Mouse (Mus musculus) hindbrain, postnatal 0 days (tissue): ENCODE results near the gene Wdfy3. TPM values are rescaled to one million over a fixed set of nuclear protein-coding genes. Genes with fewer than 3 reads are reported as not detected.
"Not testable (repeated sequence)": the region's sequence is repeated elsewhere in the genome, so short reads cannot be mapped to it uniquely, and the experiment has no call there.

ENCODE experiments used
- ATAC-seq: fragments of 200-750 bp; cut with Nextera tagmentation; 2 replicates; pipeline ENCODE4 v1.8.0; 2017; ENCODE audit warnings: mild to moderate bottlenecking, moderate TSS enrichment, moderate library complexity
- DNase-seq: peaks from one replicate; pipeline ENCODE4 v3.0.0-alpha.2; 2015; ENCODE audit warnings: low spot score
- H3K27ac ChIP-seq: fragments of 300-500 bp; sonication (generic); 2 replicates; pipeline ENCODE4 v1.5.1; 2014; ENCODE audit warnings: mild to moderate bottlenecking
- H3K27me3 ChIP-seq: fragments of 300-500 bp; sonication (generic); 2 replicates; pipeline ENCODE4 v1.6.1; 2014; ENCODE audit warnings: low read length, mixed read lengths; ENCODE audit not compliant: insufficient read depth
- H3K36me3 ChIP-seq: fragments of 300-500 bp; sonication (generic); 2 replicates; pipeline ENCODE4 v1.6.1; 2014; ENCODE audit warnings: low read length, mixed read lengths; ENCODE audit not compliant: insufficient read depth
- H3K4me1 ChIP-seq: fragments of 300-500 bp; sonication (generic); 2 replicates; pipeline ENCODE4 v1.6.1; 2014; ENCODE audit warnings: antibody characterized with exemption, low read length, mixed read lengths; ENCODE audit not compliant: insufficient read depth
- H3K4me2 ChIP-seq: fragments of 300-500 bp; sonication (generic); 2 replicates; pipeline ENCODE4 v1.6.1; 2014; ENCODE audit warnings: low read depth, mild to moderate bottlenecking, low read length, moderate library complexity, mixed read lengths
- H3K4me3 ChIP-seq: fragments of 300-500 bp; sonication (generic); 2 replicates; pipeline ENCODE4 v1.5.1; 2014; ENCODE audit warnings: low read length
- H3K9ac ChIP-seq: fragments of 300-500 bp; sonication (generic); replicated peaks from 2 replicates; pipeline ENCODE4 v1.6.1; 2014; ENCODE audit warnings: mild to moderate bottlenecking, low read length, moderate library complexity, mixed read lengths
- H3K9me3 ChIP-seq: fragments of 300-500 bp; sonication (generic); 2 replicates; pipeline ENCODE4 v1.6.1; 2016; ENCODE audit warnings: low read length, mixed read lengths
- CTCF ChIP-seq: IDR thresholded peaks from 2 replicates; pipeline ENCODE4 v1.5.1; 2016; ENCODE audit warnings: antibody characterized with exemption, control low read depth, low read depth
- WGBS: fragments of 180-500 bp; shearing (Covaris S2); extraction: QIAGEN DNeasy Blood & Tissue Kit; methylation state at CpG from one replicate; pipeline ENCODE4 v1.1.7; 2014; 5-methylcytosine and 5-hydroxymethylcytosine counted together
- polyA plus RNA-seq: library from polyadenylated mRNA; unstranded; fragments of >200 nt; fragmentation: Nextera tagmentation; extraction: Ambion mirVana; gene quantifications from 2 replicates; pipeline ENCODE4 v1.2.1, GENCODE M21; 2015
- total RNA-seq: library from RNA; depleted of rRNA; stranded (reverse); fragments of >200 nt; gene quantifications from 2 replicates; pipeline ENCODE4 v1.2.3, GENCODE M21; 2014; rRNA removed

The Wdfy3 gene
- 83.5 and 88.4 TPM in 2 replicates for total RNA-seq
- polyA plus RNA-seq, result 15.8 and 16.0 TPM in 2 replicates

DNA sequence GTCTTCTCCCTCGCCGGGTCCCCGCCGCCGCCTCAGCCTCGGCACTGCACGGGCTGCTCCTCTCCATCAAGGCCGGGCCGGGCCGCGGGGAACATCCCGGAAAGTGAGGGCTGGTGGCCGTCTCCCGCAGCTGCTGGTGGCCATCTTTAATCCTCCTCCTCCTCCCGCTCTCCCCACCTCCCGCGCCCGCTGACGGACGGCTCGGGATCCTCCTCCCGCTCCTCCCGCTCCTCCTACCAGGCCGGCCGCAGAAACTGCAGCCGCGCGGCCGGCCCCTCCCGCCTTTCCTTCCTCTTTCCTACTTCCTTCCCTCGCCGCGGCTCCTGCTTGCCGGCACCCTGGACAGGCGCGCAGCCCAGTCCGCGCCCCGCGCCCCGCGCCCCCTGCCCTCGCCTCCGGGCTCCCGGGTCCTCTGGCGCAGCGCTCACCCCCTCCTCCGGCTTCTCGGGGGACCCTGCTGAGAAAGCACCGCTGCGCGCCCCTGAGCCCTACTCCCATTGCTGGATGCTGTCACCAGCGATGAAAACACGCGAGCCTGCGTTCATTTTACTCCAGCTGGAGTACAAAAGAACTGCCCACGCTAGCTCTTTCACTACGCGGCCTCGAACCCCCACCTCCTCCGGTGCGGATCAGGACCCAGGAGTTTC lies at the start of gene Wdfy3:
TSS of gene Wdfy3 (minus strand) at position 155 of the 647 bp plus-strand sequence.
- 1% methylated on average over 51 of the region's 62 CpGs for WGBS
- Histone ChIP-seq H3K4me1 (peaks cover 15% of the 10 kb centered on the region), H3K4me2 (peak within 1 kb of the TSS; percentile 72), H3K27ac (peak within 1 kb of the TSS; percentile 99), H3K4me3 (peak within 1 kb of the TSS; percentile 91), H3K36me3 (no peaks in the 10 kb centered on the region), H3K27me3 (no peaks in the 10 kb centered on the region), H3K9ac (peak within 1 kb of the TSS; percentile 99), H3K9me3 (no peaks in the 10 kb centered on the region)
- DNase-seq (peak; percentile 93), ATAC-seq (peak; percentile 93)
- peak; percentile 23; the same call in 1 of the 2 replicates for TF ChIP-seq CTCF

DNA sequence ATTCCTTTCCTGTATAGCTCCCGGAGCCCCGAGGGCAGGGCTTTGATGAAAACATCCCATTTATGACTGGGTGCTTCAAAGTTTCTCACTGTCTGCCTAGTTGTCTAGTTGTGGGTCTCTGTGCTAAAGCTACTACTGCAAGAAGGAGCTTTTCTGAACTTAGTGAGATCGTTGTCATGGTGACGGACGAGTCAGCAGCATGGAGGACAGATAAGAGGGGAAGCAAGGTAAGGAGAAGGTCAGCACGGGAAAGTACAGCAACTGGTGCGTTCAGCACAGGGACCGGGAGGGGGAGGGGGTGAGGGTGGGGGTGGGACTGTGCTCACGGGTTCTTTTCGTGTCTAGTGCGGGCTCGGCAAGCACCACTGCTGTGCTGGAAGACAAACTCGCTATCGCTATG lies 43.3 kb upstream of the Wdfy3 start:
- Histone ChIP-seq H3K4me1 (peaks cover 6% of the 10 kb centered on the region; the same call in 1 of the 2 replicates), H3K4me3 (no peak overlapping the region), H3K9me3 (no peaks in the 10 kb centered on the region), H3K9ac (no peak overlapping the region), H3K36me3 (no peaks in the 10 kb centered on the region), H3K4me2 (peak overlapping the region; percentile 17; the same call in 1 of the 2 replicates), H3K27ac (no peak overlapping the region), H3K27me3 (no peaks in the 10 kb centered on the region)
- no peak for TF ChIP-seq CTCF
- ATAC-seq, result 0 out of 2 replicates have a peak, but pooled peaks have one; percentile 11
- DNase-seq, result peak; percentile 51
- WGBS, result 56% methylated on average over 14 of the region's 14 CpGs

DNA sequence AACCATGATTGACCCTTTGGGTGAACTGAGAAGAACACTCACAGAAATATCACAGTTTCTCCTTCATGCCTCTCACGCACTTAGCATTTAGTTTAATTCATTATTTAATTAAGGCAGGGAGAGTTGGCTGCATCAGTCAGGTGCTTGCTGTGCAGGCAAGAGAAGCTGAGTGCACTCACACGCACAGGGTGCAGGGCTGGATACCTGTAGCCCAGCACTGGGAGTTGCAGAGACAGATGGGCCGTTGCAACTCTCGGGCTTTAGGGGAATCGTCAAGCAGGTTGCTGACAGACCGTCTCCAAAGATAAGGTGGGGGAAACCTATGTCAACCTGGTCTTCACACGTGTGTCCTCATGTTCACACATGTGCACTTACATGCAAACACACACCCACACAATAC lies 42.3 kb upstream of the Wdfy3 start:
- Histone ChIP-seq H3K27ac (no peak overlapping the region), H3K4me3 (no peak overlapping the region), H3K4me2 (no peak overlapping the region), H3K27me3 (no peaks in the 10 kb centered on the region), H3K9me3 (no peaks in the 10 kb centered on the region), H3K9ac (no peak overlapping the region), H3K36me3 (no peaks in the 10 kb centered on the region), H3K4me1 (peaks cover 6% of the 10 kb centered on the region; the same call in 1 of the 2 replicates)
- ATAC-seq (0 out of 2 replicates have a peak, but pooled peaks have one; percentile 28), DNase-seq (no peak)
- 55% methylated on average over 7 of the region's 7 CpGs for WGBS
- TF ChIP-seq CTCF, result no peak

DNA sequence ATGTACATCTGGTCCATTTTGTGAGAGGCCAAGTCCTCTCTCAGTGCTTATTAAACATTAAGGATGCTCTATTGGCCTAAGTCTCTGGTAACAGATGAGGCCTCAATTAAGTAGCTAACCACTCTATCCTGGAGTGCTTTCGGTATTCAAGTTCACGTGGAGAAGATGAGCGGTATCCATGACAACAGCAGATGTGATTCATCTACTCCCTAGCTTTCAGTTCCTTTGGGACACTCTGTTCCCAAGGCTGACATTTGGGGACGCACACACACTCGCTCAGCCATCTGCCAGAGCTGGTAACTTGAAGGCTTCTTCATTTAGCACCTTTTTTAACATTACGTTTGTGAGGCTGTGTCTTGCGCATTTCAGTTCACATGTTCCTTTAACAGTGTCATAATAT lies 40.3 kb upstream of the Wdfy3 start:
- Histone ChIP-seq H3K27ac (peak overlapping the region; percentile 0; the same call in 1 of the 2 replicates), H3K4me1 (peaks cover 6% of the 10 kb centered on the region; the same call in 1 of the 2 replicates), H3K36me3 (no peaks in the 10 kb centered on the region), H3K27me3 (no peaks in the 10 kb centered on the region), H3K4me3 (no peak overlapping the region), H3K9me3 (no peaks in the 10 kb centered on the region), H3K9ac (no peak overlapping the region), H3K4me2 (no peak overlapping the region)
- ATAC-seq, result peak; percentile 77
- DNase-seq, result peak; percentile 75
- WGBS, result 37% methylated on average over 7 of the region's 7 CpGs
- TF ChIP-seq CTCF, result no peak

DNA sequence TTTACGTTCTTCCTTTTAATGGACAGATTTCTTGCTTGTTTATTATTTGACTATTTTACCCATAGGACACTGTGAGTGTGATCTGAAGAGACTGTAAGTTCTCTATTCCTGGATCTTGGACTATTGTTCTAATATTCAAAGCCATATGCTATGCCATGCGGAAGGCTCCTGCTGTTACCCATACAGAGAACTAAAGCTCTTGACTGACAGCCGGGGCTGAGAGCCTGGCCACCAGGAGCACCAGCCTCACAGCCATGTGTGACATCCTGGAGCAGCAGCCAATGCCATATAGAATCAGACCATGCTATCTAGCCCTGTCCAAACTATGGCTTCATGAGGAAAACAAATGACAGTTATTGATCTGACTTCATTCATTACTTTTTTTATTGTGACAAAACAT lies 36.2 kb upstream of the Wdfy3 start:
- H3K9me3 ChIP-seq, result no peaks in the 10 kb centered on the region
- no peak overlapping the region for H3K27ac ChIP-seq
- H3K4me3 ChIP-seq, result no peak overlapping the region
- peaks cover 6% of the 10 kb centered on the region; the same call in 1 of the 2 replicates for H3K4me1 ChIP-seq
- H3K27me3 ChIP-seq, result no peaks in the 10 kb centered on the region
- H3K4me2 ChIP-seq, result no peak overlapping the region
- DNase-seq, result no peak
- TF ChIP-seq CTCF, result no peak
- H3K36me3 ChIP-seq, result no peaks in the 10 kb centered on the region
- no peak for ATAC-seq
- 48% methylated on average over 3 of the region's 3 CpGs for WGBS
- no peak overlapping the region for H3K9ac ChIP-seq

DNA sequence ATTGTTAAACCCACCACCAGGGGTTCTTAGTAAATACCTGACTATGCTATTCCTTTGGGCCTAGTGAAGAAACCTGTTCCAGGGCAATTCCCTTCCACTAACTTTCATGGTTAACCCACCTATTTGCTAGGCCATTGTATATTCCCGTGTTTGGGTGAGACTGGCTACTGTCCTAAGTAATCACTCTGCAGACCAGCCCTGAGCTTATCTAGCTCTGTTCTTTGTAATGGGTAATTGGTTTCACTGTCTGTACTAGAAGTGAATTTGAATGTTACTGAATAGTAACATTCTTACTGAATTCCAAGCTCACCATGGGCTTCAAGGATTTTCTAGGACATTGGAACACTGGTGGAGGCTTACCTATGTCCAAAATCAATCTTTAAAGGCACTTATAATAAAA lies 32.1 kb upstream of the Wdfy3 start:
- H3K36me3 ChIP-seq, H3K4me2 ChIP-seq, DNase-seq, H3K9me3 ChIP-seq, H3K9ac ChIP-seq, H3K4me3 ChIP-seq, H3K27ac ChIP-seq, H3K4me1 ChIP-seq, ATAC-seq, H3K27me3 ChIP-seq: not testable (repeated sequence)
- 88% methylated on average over 1 of the region's 1 CpGs for WGBS
